Mouse (Mus musculus) left cerebral cortex, postnatal 36 days (tissue): ENCODE data around the gene Kcnk16. TPM values are rescaled to one million over a fixed set of nuclear protein-coding genes. Genes with fewer than 3 reads are reported as not detected.

ENCODE experiments used
- total RNA-seq, 2 experiments: library from RNA; stranded (reverse); gene quantifications; 2 replicates each; pipeline ENCODE4 v1.2.3; 2021

Gene Kcnk16
- total RNA-seq, 2 experiments from 2014 or later, result not detected

Other genes with a start within 250 kb of the Kcnk16 start
- 1 to 10 TPM; 4.5 to 5.2 TPM for gene Saysd1, start 130.7 kb downstream of the Kcnk16 start, total RNA-seq
- gene Kcnk5, start 87.4 kb downstream of the Kcnk16 start, total RNA-seq, result under 1 TPM; 0.41 to 0.47 TPM
- gene Nudt13, start 25.5 kb upstream of the Kcnk16 start, total RNA-seq, result 10 to 100 TPM; 17.4 to 19.5 TPM
- gene Ecd, start 78.9 kb upstream of the Kcnk16 start, total RNA-seq, result 10 to 100 TPM; 37.1 to 41.9 TPM
- gene Fam149b, start 79.0 kb upstream of the Kcnk16 start, total RNA-seq, result 10 to 100 TPM; 46.1 to 56.2 TPM
- gene Dnajc9, start 119.7 kb upstream of the Kcnk16 start, total RNA-seq, result 10 to 100 TPM; 24.7 to 25.1 TPM
- gene Mrps16, start 124.4 kb upstream of the Kcnk16 start, total RNA-seq, result 10 to 100 TPM; 31.7 to 31.9 TPM
- 1 to 10 TPM in 1 of 2 experiments, under 1 TPM in 1; 0.57 to 2.6 TPM for gene Cfap70, start 183.0 kb upstream of the Kcnk16 start, total RNA-seq
- gene Anxa7, start 210.9 kb upstream of the Kcnk16 start, total RNA-seq, result 10 to 100 TPM; 61.6 to 69.9 TPM
- gene Mss51, start 227.7 kb upstream of the Kcnk16 start, total RNA-seq, result 1 to 10 TPM in 1 of 2 experiments, under 1 TPM in 1; 0.44 to 1.1 TPM